Comparison of ENCODE assay signal across 17 mouse cellular contexts in the genomic region with DNA sequence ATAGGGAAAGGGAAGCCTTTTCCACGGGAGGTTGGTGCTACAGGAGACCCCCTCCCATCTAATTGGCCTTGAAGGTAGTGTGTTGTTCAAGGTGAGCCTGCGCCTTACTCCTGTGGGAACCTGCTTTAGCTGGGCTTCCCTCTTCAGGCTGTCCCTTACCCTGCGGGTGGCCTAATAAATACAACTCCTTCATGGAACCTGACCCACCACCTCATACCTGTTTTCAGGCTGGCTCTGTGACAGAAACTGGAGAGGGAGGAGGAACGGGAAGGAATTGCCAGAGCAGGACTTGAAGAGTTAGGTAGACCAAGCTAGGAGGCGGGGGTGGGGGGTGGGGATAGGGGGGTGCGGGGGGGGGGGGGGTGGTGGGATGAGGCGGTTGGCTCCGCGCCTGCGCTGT.
"Had no signal": no experiment of that assay in that cellular context is flagged by ENCODE, and none has a peak within 500 bp of the region (broad histone marks: within the 10 kb centered on the region; RNA-seq: fewer than 3 reads in every experiment).

No protein-coding gene starts in this region.

- DNase-seq: kidney, adult 2 months; kidney, postnatal 25 days; liver; liver, embryonic 13.5 days; liver, postnatal 0 days; retina, postnatal 1 day; right cerebral cortex, postnatal 4 days; spleen, adult 18-20 months; thymus, postnatal 4 days had no signal

- ATAC-seq: intestine, embryonic 15.5 days; liver, postnatal 0 days; midbrain, embryonic 16.5 days had no signal

- H3K4me3 ChIP-seq: intestine, embryonic 15.5 days; left cerebral cortex, adult 2 months; liver, embryonic 13.5 days; megakaryocyte, embryonic 14.5 days; midbrain, embryonic 12.5 days; neural tube, embryonic 13.5 days had no signal

- H3K36me3 ChIP-seq: intestine, embryonic 15.5 days; kidney, embryonic 15.5 days; liver, embryonic 13.5 days; midbrain, embryonic 12.5 days; neural tube, embryonic 13.5 days had no signal

- H3K27ac ChIP-seq: intestine, embryonic 15.5 days; kidney, embryonic 15.5 days; left cerebral cortex, adult 2 months; liver, embryonic 13.5 days; macrophage; midbrain, embryonic 12.5 days; neural tube, embryonic 13.5 days had no signal

- H3K9ac ChIP-seq: intestine, embryonic 15.5 days; kidney, embryonic 15.5 days; liver, embryonic 13.5 days; liver, postnatal 0 days; midbrain, embryonic 12.5 days; neural tube, embryonic 13.5 days had no signal

- H3K9me3 ChIP-seq: intestine, embryonic 15.5 days; kidney, embryonic 15.5 days; liver, embryonic 13.5 days; midbrain, embryonic 12.5 days; neural tube, embryonic 13.5 days had no signal

- H3K4me1 ChIP-seq: intestine, embryonic 15.5 days; liver, embryonic 13.5 days; megakaryocyte, embryonic 14.5 days had no signal

- H3K4me2 ChIP-seq: midbrain, embryonic 12.5 days had no signal

- H3K27me3 ChIP-seq: intestine, embryonic 15.5 days; kidney, embryonic 15.5 days; megakaryocyte, embryonic 14.5 days; neural tube, embryonic 13.5 days had no signal
